Mouse (Mus musculus) liver, embryonic 14 days (tissue): ENCODE measurements around the gene Rhox12. TPM values are rescaled to one million over a fixed set of nuclear protein-coding genes. Genes with fewer than 3 reads are reported as not detected.

Experiments used
- polyA plus RNA-seq: library from polyadenylated mRNA; depleted of rRNA; stranded (reverse); fragments of >200 nt; gene quantifications from 2 replicates; pipeline ENCODE4 v1.2.3, GENCODE M21; 2012; rRNA removed

Rhox12 gene
- polyA plus RNA-seq: not detected in 2 replicates

DNA sequence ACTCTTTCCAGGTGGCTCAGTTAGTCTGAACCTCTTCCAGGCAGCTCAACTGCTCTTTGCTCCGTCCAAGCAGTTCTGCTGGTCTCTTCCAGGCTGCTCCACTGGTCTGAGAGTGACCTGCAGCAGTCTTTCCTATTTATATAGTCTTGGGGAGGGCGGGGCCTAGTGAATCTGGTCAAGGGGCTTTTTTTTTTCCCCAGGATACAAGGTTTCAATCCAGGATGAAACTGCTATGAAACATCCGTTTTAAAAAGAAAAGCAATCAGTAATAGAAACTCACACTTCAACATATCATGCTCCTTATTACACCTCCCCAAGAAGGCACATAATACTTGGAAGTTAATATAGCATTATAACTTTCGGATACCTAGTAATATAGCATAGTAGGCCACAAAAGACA is at the start of gene Rhox12:
Gene Rhox12 (minus strand): TSS at position 101 of the 400 bp plus-strand sequence.

DNA sequence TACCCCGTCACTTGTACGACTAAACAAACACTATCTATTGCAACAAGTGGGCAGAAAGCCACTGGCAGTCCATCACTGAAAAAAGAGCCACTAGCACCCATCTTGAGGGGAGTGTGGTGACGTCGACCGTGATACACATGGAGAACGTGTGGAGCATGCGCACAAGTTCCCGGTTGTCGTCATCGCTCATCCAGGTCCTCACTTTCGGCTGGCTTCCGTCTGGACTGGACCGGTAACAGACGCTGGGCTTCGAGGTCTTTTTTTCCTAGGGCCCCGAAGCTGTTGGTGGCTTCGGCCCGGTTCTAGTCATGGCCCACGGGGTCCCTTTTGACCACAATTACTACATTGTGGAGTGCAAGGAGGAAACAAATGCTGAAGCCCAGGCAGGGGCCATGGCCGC is 10.3 kb upstream of the Rhox12 start, which contains the start of gene Rhox13:
Gene Rhox13 (plus strand): TSS at position 238 of the 400 bp plus-strand sequence.

GRCm38 (mm10) chrX:38085041-38085440 is 25.7 kb downstream of the Rhox12 start, which contains the start of gene Rhox11:
Gene Rhox11, minus strand, starts transcription at chrX:38085141.

DNA sequence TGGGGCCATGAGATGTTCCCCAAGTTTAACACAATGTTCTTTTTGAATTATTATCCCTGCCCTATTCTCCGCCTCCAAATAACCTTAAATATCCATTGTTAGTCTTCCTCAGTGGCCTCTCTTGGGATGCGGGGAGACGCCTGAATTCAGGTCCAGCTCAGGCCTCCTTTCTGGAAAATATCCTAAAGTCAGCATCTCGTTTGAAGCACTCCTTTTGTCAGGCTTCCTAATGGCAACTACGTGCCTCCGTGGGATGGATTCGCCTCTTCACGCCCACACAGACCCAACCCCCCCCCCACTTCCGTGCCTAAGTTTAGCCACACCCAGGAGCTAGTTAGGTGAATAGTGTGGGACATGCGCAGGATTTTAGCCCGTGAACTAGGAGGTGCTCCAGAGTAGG is 44.5 kb downstream of the Rhox12 start, which contains the start of gene Rhox10:
Gene Rhox10 (plus strand): TSS at position 301 of the 400 bp plus-strand sequence.

Other genes starting within 250 kb of the Rhox12 start
- gene Rhox8, start 232.0 kb downstream of the Rhox12 start, polyA plus RNA-seq: not detected in 2 replicates
- not detected in 2 replicates for gene Rhox7b, start 213.7 kb downstream of the Rhox12 start, polyA plus RNA-seq
- gene Rhox9, start 209.1 kb downstream of the Rhox12 start, polyA plus RNA-seq: 0.30 TPM in 1 of 2 replicates, not detected in the other
- gene Btg1-ps1, start 92.1 kb downstream of the Rhox12 start, polyA plus RNA-seq: not detected in 2 replicates
- gene Btg1-ps2, start 67.8 kb downstream of the Rhox12 start, polyA plus RNA-seq: not detected in 2 replicates
- not detected in 2 replicates for gene Rhox10, start 44.4 kb downstream of the Rhox12 start, polyA plus RNA-seq
- not detected in 2 replicates for gene Rhox11, start 25.8 kb downstream of the Rhox12 start, polyA plus RNA-seq
- not detected in 2 replicates for gene Rhox13, start 10.3 kb upstream of the Rhox12 start, polyA plus RNA-seq
- gene Zbtb33, start 78.9 kb upstream of the Rhox12 start, polyA plus RNA-seq: 2.3 and 3.0 TPM in 2 replicates
- 0.41 and 0.57 TPM in 2 replicates for gene Tmem255a, start 141.5 kb upstream of the Rhox12 start, polyA plus RNA-seq
- 0.01 and 0.15 TPM in 2 replicates for gene Atp1b4, start 205.3 kb upstream of the Rhox12 start, polyA plus RNA-seq